Mouse (Mus musculus): ENCODE measurements around the gene Spata25.

- TF ChIP-seq CTCF (IDR thresholded peaks at IDR 0.05; ENCODE audit: low read depth) (no peak), EP300 (IDR thresholded peaks at IDR 0.05; ENCODE audit: low read depth) (no peak)
Measured at GRCm38 (mm10) chr2:164859155-164859554, 30.8 kb upstream of the Spata25 start.

Measured in heart, postnatal 0 days (tissue).